Mouse (Mus musculus): Measurements from ENCODE around the gene Sec14l4.

DNA sequence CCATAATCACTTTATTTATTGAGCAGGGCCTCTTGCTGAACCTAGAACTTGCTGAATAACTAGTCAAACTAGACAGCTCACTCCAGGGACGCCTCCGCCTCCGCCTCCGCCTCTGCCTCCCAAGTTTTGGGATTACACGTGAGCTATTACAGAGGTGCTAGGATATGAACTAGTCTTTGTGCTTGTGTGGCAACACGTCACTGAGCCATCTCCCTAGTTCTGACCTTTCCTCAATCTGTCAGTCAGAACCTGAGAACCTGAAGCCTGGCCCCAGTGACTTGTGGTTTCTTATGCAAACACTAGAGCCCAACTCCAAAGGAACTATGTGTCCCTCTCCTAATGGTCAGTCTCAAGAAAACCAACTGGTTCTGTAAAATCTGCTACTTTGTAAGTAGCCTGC is 4.7 kb downstream of the Sec14l4 start:
- TF ChIP-seq CTCF (IDR thresholded peaks at IDR 0.05; ENCODE audit: control insufficient read depth, insufficient read depth, insufficient read length) (no peak), USF1 (IDR thresholded peaks at IDR 0.05; ENCODE audit: low read depth) (no peak), MAX (IDR thresholded peaks at IDR 0.05) (no peak), MYOD1 (IDR thresholded peaks at IDR 0.05; ENCODE audit: control insufficient read depth, insufficient read length, low read depth) (no peak)
